Mouse (Mus musculus): ENCODE results near the gene Kdelr2. TPM values are rescaled to one million over a fixed set of nuclear protein-coding genes. Genes with fewer than 3 reads are reported as not detected.
A peak's percentile ranks its signal among the peaks of the same experiment; 100 is the strongest.
"Not testable (repeated sequence)": the region's sequence is repeated elsewhere in the genome, so short reads cannot be mapped to it uniquely, and the experiment has no call there.

Gene Kdelr2
- polyA plus RNA-seq, 1 experiment from 2014 or later = 281 TPM

DNA sequence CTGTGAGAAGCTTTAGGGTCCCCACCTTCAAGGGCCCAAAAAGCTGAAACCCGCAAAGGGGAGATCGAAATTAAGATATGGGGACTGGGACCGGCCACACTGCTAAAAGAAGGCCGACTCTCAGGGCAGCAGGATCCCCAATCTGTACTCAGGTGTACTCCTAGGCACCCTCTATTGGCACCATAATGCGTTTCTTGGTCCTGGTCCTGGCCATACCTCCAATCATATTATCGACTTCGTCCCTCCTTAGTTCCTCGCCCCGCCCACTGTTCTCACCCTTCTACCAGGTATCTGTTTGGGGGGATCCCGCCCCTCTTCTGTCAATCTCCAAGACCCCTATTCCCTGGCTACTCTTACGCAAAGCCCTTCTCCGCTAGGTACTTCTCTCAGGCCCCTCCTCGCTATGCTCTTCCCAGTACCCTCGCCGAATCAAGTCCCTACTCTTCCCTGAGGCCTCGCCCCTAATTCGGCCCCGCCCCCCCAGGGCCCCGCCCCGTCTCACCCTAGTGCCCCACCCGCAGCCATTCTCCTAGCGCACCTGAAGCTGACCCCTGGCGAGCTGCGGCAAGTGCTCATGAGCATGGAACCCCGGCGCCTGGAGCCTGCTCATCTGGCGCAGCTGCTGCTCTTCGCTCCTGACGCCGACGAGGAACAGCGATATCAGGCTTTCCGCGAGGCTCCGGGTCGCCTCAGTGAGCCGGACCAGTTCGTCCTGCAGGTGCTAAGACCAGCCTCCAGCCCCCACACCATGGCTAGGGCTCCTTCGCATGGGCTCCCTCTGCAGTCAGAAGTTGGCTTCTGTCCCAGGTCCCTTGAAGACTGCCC, 16.6 kb upstream of the Kdelr2 start:
- H3K4me1 ChIP-seq (ENCODE audit: control insufficient read depth, insufficient read depth, low read length) = no peaks in the 10 kb centered on the region; the same call in 1 of the 2 replicates
- DNase-seq (ENCODE audit: low spot score) (peak; percentile 61), ATAC-seq (ENCODE audit: insufficient number of reproducible peaks, low FRiP score, low TSS enrichment, low read depth) (0 out of 2 replicates have a peak, but pooled peaks have one; percentile 54)
- no peaks in the 10 kb centered on the region for H3K9me3 ChIP-seq (ENCODE audit: control insufficient read depth, low read length)
- H3K36me3 ChIP-seq (ENCODE audit: control insufficient read depth, insufficient read depth, low read length) = no peaks in the 10 kb centered on the region
- peak overlapping the region; percentile 23 for H3K4me3 ChIP-seq (ENCODE audit: low read depth, low read length)
- peaks cover 17% of the 10 kb centered on the region for H3K27me3 ChIP-seq (ENCODE audit: control insufficient read depth, insufficient read depth, low read length)
- 8% methylated on average over 39 of the region's 39 CpGs for WGBS
- no peak overlapping the region for H3K27ac ChIP-seq (replicated peaks; ENCODE audit: low read depth, low read length)
- peak overlapping the region; percentile 47 for H3K4me2 ChIP-seq (ENCODE audit: low read depth, severe bottlenecking)
- H3K9ac ChIP-seq (ENCODE audit: low read length) = no peak overlapping the region

GRCm38 (mm10) chr5:143394184-143394583, 9.5 kb upstream of the Kdelr2 start:
- whole genome bisulfite sequencing = 79% methylated on average over 7 of the region's 7 CpGs
- DNase-seq (ENCODE audit: low spot score) (no peak), ATAC-seq (ENCODE audit: insufficient number of reproducible peaks, low FRiP score, low TSS enrichment, low read depth) (no peak)
- Histone ChIP-seq H3K4me3 (ENCODE audit: low read depth, low read length) (no peak overlapping the region), H3K27ac (replicated peaks; ENCODE audit: low read depth, low read length) (no peak overlapping the region), H3K4me2 (ENCODE audit: low read depth, severe bottlenecking) (no peak overlapping the region), H3K9me3 (ENCODE audit: control insufficient read depth, low read length) (no peaks in the 10 kb centered on the region), H3K36me3 (ENCODE audit: control insufficient read depth, insufficient read depth, low read length) (no peaks in the 10 kb centered on the region), H3K9ac (ENCODE audit: low read length) (no peak overlapping the region), H3K4me1 (ENCODE audit: control insufficient read depth, insufficient read depth, low read length) (no peaks in the 10 kb centered on the region), H3K27me3 (ENCODE audit: control insufficient read depth, insufficient read depth, low read length) (no peaks in the 10 kb centered on the region)

- not testable (repeated sequence) for DNase-seq (ENCODE audit: low spot score); H3K27ac ChIP-seq (replicated peaks; ENCODE audit: low read depth, low read length); H3K4me3 ChIP-seq (ENCODE audit: low read depth, low read length); ATAC-seq (ENCODE audit: insufficient number of reproducible peaks, low FRiP score, low TSS enrichment, low read depth); H3K9me3 ChIP-seq (ENCODE audit: control insufficient read depth, low read length); H3K9ac ChIP-seq (ENCODE audit: low read length); H3K36me3 ChIP-seq (ENCODE audit: control insufficient read depth, insufficient read depth, low read length); H3K4me1 ChIP-seq (ENCODE audit: control insufficient read depth, insufficient read depth, low read length); H3K4me2 ChIP-seq (ENCODE audit: low read depth, severe bottlenecking); H3K27me3 ChIP-seq (ENCODE audit: control insufficient read depth, insufficient read depth, low read length)
- WGBS = 83% methylated on average over 2 of the region's 2 CpGs
Observed at GRCm38 (mm10) chr5:143394966-143395365, 8.7 kb upstream of the Kdelr2 start.

DNA sequence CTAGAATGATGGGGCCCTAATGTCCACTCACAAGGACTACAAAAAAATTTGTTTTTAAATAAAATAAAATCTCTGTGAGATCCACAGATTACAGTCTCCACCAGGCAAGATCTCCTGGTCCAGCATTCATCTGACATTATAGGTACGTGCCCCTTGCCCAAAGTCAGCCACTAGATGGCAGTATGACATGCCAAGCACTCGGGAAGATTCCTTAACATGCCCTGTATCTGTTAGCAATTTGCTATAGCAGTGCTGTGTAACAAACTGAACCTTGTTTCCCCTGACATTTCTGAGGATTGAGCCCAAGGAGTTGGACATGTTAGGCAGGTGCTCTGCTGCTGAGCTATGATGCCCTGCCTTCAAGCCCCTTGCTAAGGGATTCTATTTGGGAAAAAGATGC, 8.0 kb upstream of the Kdelr2 start:
- Histone ChIP-seq H3K9ac (ENCODE audit: low read length) (no peak overlapping the region), H3K4me1 (ENCODE audit: control insufficient read depth, insufficient read depth, low read length) (no peaks in the 10 kb centered on the region), H3K27me3 (ENCODE audit: control insufficient read depth, insufficient read depth, low read length) (no peaks in the 10 kb centered on the region), H3K4me2 (ENCODE audit: low read depth, severe bottlenecking) (no peak overlapping the region), H3K36me3 (ENCODE audit: control insufficient read depth, insufficient read depth, low read length) (no peaks in the 10 kb centered on the region), H3K4me3 (ENCODE audit: low read depth, low read length) (no peak overlapping the region), H3K9me3 (ENCODE audit: control insufficient read depth, low read length) (no peaks in the 10 kb centered on the region), H3K27ac (replicated peaks; ENCODE audit: low read depth, low read length) (no peak overlapping the region)
- no peak for ATAC-seq (ENCODE audit: insufficient number of reproducible peaks, low FRiP score, low TSS enrichment, low read depth)
- DNase-seq (ENCODE audit: low spot score) = peak; percentile 41
- 44% methylated on average over 2 of the region's 2 CpGs for WGBS

- H3K4me2 ChIP-seq (ENCODE audit: low read depth, severe bottlenecking) = no peak overlapping the region
- H3K9me3 ChIP-seq (ENCODE audit: control insufficient read depth, low read length) = no peaks in the 10 kb centered on the region
- no peak overlapping the region for H3K27ac ChIP-seq (replicated peaks; ENCODE audit: low read depth, low read length)
- no peak overlapping the region for H3K4me3 ChIP-seq (ENCODE audit: low read depth, low read length)
- H3K4me1 ChIP-seq (ENCODE audit: control insufficient read depth, insufficient read depth, low read length) = peaks cover 5% of the 10 kb centered on the region; the same call in 1 of the 2 replicates
- H3K27me3 ChIP-seq (ENCODE audit: control insufficient read depth, insufficient read depth, low read length) = no peaks in the 10 kb centered on the region
- ATAC-seq (ENCODE audit: insufficient number of reproducible peaks, low FRiP score, low TSS enrichment, low read depth) (no peak), DNase-seq (ENCODE audit: low spot score) (no peak)
- H3K36me3 ChIP-seq (ENCODE audit: control insufficient read depth, insufficient read depth, low read length) = no peaks in the 10 kb centered on the region; the same call in 1 of the 2 replicates
- 90% methylated on average over 12 of the region's 12 CpGs for WGBS
- no peak overlapping the region for H3K9ac ChIP-seq (ENCODE audit: low read length)
Observed at GRCm38 (mm10) chr5:143400501-143400900, 3.1 kb upstream of the Kdelr2 start.

DNA sequence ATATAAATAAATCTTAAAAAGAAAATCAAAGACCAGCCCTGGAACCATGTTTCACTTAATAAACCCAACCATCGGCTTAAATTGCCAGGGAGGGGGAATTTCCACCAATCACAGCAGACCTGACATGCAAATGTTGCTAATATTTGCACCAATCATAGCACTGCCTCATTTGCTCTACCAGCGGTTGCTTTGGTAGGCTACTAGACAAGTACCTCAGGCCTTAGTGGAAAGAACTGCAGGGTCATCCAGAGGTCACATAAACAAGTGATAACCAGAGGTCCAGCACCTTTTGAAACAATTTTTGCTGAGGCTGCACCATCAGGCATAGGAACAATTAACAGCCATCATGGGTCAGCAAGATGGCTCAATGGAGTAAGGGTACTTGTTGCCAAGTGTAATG, 2.1 kb upstream of the Kdelr2 start:
- no peak for DNase-seq (ENCODE audit: low spot score)
- Histone ChIP-seq H3K4me2 (ENCODE audit: low read depth, severe bottlenecking) (no peak overlapping the region), H3K4me3 (ENCODE audit: low read depth, low read length) (no peak overlapping the region), H3K9me3 (ENCODE audit: control insufficient read depth, low read length) (no peaks in the 10 kb centered on the region), H3K9ac (ENCODE audit: low read length) (no peak overlapping the region), H3K4me1 (ENCODE audit: control insufficient read depth, insufficient read depth, low read length) (peaks cover 5% of the 10 kb centered on the region; the same call in 1 of the 2 replicates), H3K27ac (replicated peaks; ENCODE audit: low read depth, low read length) (no peak overlapping the region), H3K27me3 (ENCODE audit: control insufficient read depth, insufficient read depth, low read length) (no peaks in the 10 kb centered on the region), H3K36me3 (ENCODE audit: control insufficient read depth, insufficient read depth, low read length) (peaks cover 3% of the 10 kb centered on the region; the same call in 1 of the 2 replicates)
- no peak for ATAC-seq (ENCODE audit: insufficient number of reproducible peaks, low FRiP score, low TSS enrichment, low read depth)
- WGBS = 67% methylated on average over 2 of the region's 2 CpGs

DNA sequence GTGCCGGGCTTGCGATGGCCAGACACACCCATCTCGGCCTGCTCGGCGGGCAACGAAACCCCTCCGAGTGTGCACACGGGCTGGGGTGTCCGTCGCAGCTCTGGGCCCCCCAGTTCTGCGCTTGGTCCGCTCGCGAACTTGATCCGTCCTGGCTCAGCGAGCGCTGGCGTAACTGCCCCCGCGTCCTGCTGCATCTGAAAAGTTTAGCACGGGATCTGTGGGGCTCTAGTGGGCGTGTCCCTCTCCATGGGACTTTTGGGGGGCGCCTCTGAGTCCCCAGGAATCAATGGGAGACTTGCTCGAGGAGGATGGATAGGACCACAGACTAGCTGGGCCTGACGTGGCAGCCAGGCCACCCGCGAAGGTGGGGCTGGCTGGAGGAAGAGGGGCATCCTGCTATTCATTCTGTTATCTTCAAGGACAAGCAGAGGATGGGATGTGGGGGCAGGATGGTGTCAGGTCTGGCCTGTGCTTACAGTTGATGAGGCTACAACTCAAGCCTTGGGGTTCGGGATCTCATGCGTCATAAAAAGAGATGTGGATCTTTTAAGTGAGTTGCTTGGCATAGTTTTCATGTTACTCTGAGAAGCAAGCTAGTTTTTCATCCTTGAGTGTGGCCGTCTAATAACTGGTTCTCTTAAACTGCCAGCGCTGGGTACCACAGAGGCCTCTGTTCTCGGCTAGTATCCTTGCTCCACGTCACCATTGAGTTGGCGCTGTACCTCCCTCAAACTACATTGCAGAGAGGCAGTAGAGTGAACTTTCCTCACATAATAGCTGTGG, 701 bp downstream of the Kdelr2 start:
- ATAC-seq (ENCODE audit: insufficient number of reproducible peaks, low FRiP score, low TSS enrichment, low read depth) (peak; percentile 58), DNase-seq (ENCODE audit: low spot score) (peak; percentile 24)
- WGBS = 6% methylated on average over 34 of the region's 34 CpGs
- peak overlapping the region; percentile 98 for H3K4me3 ChIP-seq (ENCODE audit: low read depth, low read length)
- H3K27me3 ChIP-seq (ENCODE audit: control insufficient read depth, insufficient read depth, low read length) = no peaks in the 10 kb centered on the region
- peaks cover 5% of the 10 kb centered on the region; the same call in 1 of the 2 replicates for H3K4me1 ChIP-seq (ENCODE audit: control insufficient read depth, insufficient read depth, low read length)
- H3K27ac ChIP-seq (replicated peaks; ENCODE audit: low read depth, low read length) = peak overlapping the region; percentile 52; the same call in 1 of the 2 replicates
- H3K36me3 ChIP-seq (ENCODE audit: control insufficient read depth, insufficient read depth, low read length) = peaks cover 3% of the 10 kb centered on the region; the same call in 1 of the 2 replicates
- H3K9me3 ChIP-seq (ENCODE audit: control insufficient read depth, low read length) = no peaks in the 10 kb centered on the region
- H3K4me2 ChIP-seq (ENCODE audit: low read depth, severe bottlenecking) = peak overlapping the region; percentile 82
- peak overlapping the region; percentile 91 for H3K9ac ChIP-seq (ENCODE audit: low read length)

- ATAC-seq (ENCODE audit: insufficient number of reproducible peaks, low FRiP score, low TSS enrichment, low read depth) = no peak
- Histone ChIP-seq H3K4me2 (ENCODE audit: low read depth, severe bottlenecking) (peak overlapping the region; percentile 82; the same call in 1 of the 2 replicates), H3K4me3 (ENCODE audit: low read depth, low read length) (no peak overlapping the region; the same call in 1 of the 2 replicates)
Observed at GRCm38 (mm10) chr5:143405200-143405599, 1.6 kb downstream of the Kdelr2 start.

More at GRCm38 (mm10) chr5:143405200-143405599, 1.6 kb downstream of the Kdelr2 start:
- H3K27me3 ChIP-seq (ENCODE audit: control insufficient read depth, insufficient read depth, low read length) = no peaks in the 10 kb centered on the region
- H3K9ac ChIP-seq (ENCODE audit: low read length) = no peak overlapping the region
- no peak overlapping the region for H3K27ac ChIP-seq (replicated peaks; ENCODE audit: low read depth, low read length)
- DNase-seq (ENCODE audit: low spot score) = no peak
- H3K9me3 ChIP-seq (ENCODE audit: control insufficient read depth, low read length) = no peaks in the 10 kb centered on the region
- peaks cover 5% of the 10 kb centered on the region; the same call in 1 of the 2 replicates for H3K4me1 ChIP-seq (ENCODE audit: control insufficient read depth, insufficient read depth, low read length)
- H3K36me3 ChIP-seq (ENCODE audit: control insufficient read depth, insufficient read depth, low read length) = peaks cover 3% of the 10 kb centered on the region; the same call in 1 of the 2 replicates
- whole genome bisulfite sequencing = 91% methylated on average over 9 of the region's 9 CpGs
